Comparison of ENCODE assay signal across 8 mouse cellular contexts in genomic region chrX:142389581-142390159, GRCm38 (mm10). TPM values are rescaled to one million over a fixed set of nuclear protein-coding genes. Genes with fewer than 3 reads are reported as not detected.
DNase-seq lines count a peak whose midpoint lies in the region; ATAC-seq lines count a peak whose summit lies in the region.

No protein-coding gene starts in this region.

- peak; percentile 21 for ATAC-seq in kidney, embryonic 15.5 days (replicated peaks; ENCODE audit: low FRiP score)
- peak; percentile 41; the same call in 1 of the 2 replicates for ATAC-seq in lung, embryonic 15.5 days (ENCODE audit: borderline replicate concordance, extremely low read depth, low FRiP score, low TSS enrichment)
- ATAC-seq in monocyte, adult 5-6 weeks (replicated peaks; ENCODE audit: insufficient number of reproducible peaks, low FRiP score, low TSS enrichment, poor library complexity, severe bottlenecking) = no peak

- peak overlapping the region; percentile 61 for H3K9ac ChIP-seq in kidney, embryonic 15.5 days
- H3K9ac ChIP-seq in lung, embryonic 15.5 days = peak overlapping the region; percentile 66

- H3K27me3 ChIP-seq in kidney, embryonic 15.5 days = peaks cover 23% of the 10 kb centered on the region
- peaks cover 8% of the 10 kb centered on the region; the same call in 1 of the 2 replicates for H3K27me3 ChIP-seq in lung, embryonic 15.5 days

- peak overlapping the region; percentile 84 for H3K27ac ChIP-seq in kidney, embryonic 15.5 days
- peak overlapping the region; percentile 77 for H3K27ac ChIP-seq in lung, embryonic 15.5 days

- peaks cover 3% of the 10 kb centered on the region; the same call in 1 of the 2 replicates for H3K4me1 ChIP-seq in kidney, embryonic 15.5 days
- no peaks in the 10 kb centered on the region for H3K4me1 ChIP-seq in lung, embryonic 15.5 days

- peak; percentile 28 for DNase-seq in retina, postnatal 1 day
- DNase-seq in retina, embryonic 14.5 days (ENCODE audit: low spot score) = no peak
- peak; percentile 34 for DNase-seq in cerebellum, adult 11-12 months
- peak; percentile 3 to 16 for DNase-seq in frontal cortex, postnatal 14 days (ENCODE audit: low spot score in 2 of 2)
- peak; percentile 9 to 25 for DNase-seq in right cerebral cortex, adult 2 months (ENCODE audit: low spot score in 2 of 2)

- WGBS in kidney, embryonic 15.5 days = 25% methylated on average over 22 of the region's 22 CpGs
- 13% methylated on average over 22 of the region's 22 CpGs for WGBS in lung, embryonic 15.5 days

- H3K4me2 ChIP-seq in kidney, embryonic 15.5 days = peak overlapping the region; percentile 63
- H3K4me2 ChIP-seq in lung, embryonic 15.5 days = peak overlapping the region; percentile 55

- peak overlapping the region; percentile 65 for H3K4me3 ChIP-seq in kidney, embryonic 15.5 days (replicated peaks)
- peak overlapping the region; percentile 64 for H3K4me3 ChIP-seq in lung, embryonic 15.5 days

- no peaks in the 10 kb centered on the region for H3K36me3 ChIP-seq in kidney, embryonic 15.5 days
- H3K36me3 ChIP-seq in lung, embryonic 15.5 days = no peaks in the 10 kb centered on the region

- no peaks in the 10 kb centered on the region for H3K9me3 ChIP-seq in kidney, embryonic 15.5 days (replicated peaks)
- H3K9me3 ChIP-seq in lung, embryonic 15.5 days = no peaks in the 10 kb centered on the region

RNA-seq across cellular contexts. Expression of gene Acsl4, which starts 0.7 kb away (rescaled TPM):
- polyA plus RNA-seq in kidney, embryonic 15.5 days (2015; fragmentation: Nextera tagmentation; extraction: Ambion mirVana) = 19.2 and 20.5 TPM in 2 replicates
- 16.9 and 19.4 TPM in 2 replicates for polyA plus RNA-seq in lung, embryonic 15.5 days (2015; fragmentation: Nextera tagmentation; extraction: Ambion mirVana)
- total RNA-seq in monocyte, adult 5-6 weeks (2017) = 47.2 to 53.5 TPM (median 49.2 TPM) in 3 replicates
